Mouse (Mus musculus) urinary bladder, postnatal 4 days (tissue): Measurements from ENCODE around the gene Abcb9.

Experiments used
- DNase-seq, 2 experiments: peaks; one replicate each; pipeline ENCODE4 v3.0.0; 2021 to 2022; ENCODE audit warnings: low spot score in 2 of 2

Abcb9 gene

DNA sequence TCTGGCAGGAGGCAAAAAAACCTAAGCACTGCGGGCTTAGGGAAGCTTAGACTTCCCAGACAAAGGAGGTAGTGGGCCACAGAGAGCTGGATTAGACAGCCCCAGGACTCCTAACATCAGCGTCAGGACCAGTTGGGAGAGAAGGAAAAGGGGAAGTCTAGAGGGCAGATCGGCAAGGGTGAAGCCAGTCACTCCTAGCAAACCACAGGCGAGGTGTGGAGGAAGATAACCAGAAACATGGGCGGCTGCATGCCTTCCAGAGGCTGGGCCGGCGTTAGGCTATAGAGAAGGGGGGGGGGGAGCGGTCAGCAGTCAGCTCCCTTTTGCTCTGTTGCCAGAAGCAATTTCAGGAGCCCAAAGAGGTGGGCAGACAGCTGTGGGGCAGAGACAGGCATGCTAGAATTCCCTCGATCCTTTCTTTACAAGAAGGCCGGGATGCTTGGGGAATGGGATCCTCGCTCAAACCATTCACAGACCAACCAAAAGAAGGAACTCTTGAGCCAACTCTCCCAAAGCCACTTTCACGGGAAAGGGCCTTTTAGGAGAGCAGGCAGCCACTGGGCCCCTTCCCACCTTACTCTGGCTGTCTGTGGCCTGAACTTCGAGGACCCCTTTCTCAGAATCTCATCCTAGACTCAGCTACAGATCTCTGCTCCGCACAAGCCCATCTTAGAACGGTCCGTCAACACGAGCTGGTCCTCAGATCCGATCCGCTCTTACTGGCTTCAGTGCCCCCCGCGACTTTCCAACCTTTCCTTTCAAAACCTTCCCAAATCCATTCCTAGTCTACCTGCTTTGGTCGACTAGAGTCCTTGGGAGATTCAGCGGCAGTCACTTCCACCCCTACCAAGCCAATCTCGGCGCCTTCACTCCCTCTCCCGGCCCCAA is 64.3 kb downstream of the Abcb9 start:
- DNase-seq, result no peak

DNA sequence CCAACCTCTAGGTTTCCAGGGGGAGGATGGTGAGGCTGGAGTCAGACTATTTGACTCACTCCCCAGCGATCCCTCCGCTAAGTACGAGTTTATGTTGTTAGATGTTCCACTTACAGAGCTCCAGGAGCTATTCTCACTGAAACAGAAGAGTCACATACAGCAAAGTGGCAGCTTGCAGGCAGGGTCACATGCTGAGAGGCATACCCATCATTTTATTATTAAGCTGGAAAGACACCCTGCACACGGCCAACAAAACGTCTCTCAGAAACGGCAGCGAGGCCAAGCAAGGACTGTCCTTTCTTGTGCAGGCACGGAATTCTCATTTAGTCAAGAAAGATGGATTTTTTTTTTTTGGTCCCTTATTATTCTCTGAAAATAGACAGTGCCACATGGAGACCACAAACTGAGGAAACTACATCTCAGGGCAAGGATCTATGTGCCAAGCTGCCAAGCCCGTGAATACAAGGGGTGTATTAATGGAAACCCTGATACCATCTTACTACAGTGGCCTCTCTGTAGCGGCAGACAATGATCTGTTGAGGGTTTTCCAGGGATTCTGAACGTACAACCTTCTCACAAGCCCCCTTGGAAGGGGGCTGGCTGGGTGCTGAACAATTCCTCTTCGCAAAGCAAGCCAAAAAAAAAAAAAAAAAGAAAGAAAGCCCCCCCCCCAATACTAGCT is 65.1 kb downstream of the Abcb9 start:
- DNase-seq, result no peak

DNA sequence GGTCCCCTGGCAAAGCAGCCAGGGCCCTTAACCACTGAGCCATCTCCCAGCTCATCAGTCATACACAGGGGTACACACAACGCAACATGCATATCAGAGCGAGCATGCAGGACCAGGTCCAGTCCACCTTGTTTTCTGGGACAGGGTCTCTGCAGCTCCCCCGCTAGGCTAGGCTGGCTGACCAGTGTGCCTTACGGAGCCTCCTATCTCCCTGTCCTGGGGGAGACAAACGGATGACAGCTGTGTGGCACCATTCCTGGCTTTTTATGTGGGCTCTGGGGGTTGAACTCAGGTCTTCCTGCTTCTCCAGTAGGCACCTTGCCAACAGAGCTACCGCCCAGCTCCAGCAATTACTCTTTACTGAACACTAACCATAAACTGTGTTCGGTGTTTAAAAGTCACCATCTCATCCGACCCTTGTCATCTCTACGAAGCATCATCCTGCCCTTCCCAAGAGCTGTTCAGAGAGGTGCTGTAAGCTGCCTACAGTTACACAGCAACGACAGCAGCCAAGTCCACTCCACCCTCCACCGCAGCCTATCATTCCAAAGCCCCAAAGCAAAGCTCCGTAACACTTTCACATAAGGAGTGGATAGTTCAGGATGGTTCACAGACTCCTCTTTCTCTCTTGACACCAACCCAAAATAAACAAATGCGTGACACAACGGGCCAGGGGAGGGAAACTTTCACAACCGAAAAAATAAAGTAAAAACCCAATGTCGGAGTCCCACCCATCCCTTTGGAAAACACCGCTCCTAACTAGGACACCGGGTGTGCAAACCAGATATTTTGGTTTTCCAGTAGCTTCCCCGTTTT is 66.2 kb downstream of the Abcb9 start:
- no peak for DNase-seq

DNA sequence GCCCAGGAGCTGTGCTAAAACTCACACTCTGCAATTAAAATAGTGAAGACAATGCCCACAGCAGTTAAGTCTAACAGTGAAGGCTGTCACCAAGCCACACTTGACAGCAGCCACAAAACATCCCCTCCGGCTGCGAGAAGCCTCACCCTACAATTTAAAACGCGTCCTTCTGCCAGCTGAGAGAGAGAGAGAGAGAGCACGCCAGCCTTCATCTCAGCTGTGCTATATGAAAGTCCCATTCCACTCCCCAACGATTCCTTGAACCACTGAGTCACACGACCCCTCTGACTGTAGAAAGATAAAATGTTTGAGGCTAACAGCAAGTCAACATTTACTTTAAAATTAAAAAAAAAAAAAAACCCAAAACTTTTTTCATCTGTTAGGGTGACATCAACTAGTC is 66.9 kb downstream of the Abcb9 start:
- no peak for DNase-seq

DNA sequence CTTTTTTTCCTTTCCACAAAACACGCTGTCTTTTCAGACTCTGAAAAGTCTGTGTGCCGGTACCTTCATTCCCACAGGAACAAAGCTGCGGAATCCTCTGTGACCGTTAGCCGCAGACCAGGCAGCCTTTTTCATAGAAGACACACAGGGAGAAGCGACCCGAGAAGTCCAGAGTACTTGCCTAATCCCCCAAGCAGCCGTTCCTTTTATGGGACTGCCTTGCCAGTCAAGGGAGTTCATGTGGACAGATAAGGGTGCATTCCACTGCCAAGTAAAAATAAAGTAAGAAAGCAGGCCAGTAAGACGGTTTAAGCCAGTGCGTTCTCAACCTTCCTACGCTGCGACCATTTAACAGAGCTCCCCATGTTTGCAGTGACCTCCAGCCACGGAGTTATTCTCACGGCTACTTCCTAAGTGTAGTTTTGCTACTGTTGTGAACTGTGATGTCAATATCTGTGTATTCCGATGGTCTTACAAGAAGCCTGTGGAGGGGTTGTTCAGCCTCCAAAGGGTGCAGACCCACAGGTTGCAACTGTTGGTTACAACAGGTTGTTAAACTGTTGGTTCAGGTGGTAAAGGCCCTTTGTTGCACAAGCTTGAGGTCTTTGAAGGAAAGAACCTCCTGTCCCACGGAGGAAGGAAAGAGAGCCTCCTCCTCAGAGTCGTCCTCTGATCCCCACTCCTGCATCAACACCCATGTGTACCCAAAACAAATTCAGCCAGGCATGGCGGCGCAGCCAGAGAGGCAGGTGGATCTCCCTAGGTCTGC is 67.7 kb downstream of the Abcb9 start:
- DNase-seq, result no peak

DNA sequence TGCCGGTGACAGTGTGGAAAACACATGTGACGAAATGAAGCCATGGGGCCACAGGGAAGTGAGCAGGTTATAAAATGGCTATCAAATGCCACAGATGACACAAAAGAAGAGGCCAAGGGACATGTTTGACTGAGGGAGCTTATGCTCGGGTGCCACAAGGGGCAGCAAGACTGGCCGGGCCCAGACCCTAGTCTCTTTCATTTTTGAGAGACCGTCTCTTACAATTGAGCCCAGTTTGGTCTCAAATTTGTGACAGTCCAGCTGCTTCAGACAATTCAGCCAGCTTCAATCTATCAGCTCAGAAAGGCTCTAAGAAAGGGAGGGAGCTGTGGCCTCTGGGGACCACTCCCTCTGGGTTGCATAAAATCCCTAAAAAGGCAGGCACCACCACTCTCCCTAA is 69.0 kb downstream of the Abcb9 start:
- no peak for DNase-seq

DNA sequence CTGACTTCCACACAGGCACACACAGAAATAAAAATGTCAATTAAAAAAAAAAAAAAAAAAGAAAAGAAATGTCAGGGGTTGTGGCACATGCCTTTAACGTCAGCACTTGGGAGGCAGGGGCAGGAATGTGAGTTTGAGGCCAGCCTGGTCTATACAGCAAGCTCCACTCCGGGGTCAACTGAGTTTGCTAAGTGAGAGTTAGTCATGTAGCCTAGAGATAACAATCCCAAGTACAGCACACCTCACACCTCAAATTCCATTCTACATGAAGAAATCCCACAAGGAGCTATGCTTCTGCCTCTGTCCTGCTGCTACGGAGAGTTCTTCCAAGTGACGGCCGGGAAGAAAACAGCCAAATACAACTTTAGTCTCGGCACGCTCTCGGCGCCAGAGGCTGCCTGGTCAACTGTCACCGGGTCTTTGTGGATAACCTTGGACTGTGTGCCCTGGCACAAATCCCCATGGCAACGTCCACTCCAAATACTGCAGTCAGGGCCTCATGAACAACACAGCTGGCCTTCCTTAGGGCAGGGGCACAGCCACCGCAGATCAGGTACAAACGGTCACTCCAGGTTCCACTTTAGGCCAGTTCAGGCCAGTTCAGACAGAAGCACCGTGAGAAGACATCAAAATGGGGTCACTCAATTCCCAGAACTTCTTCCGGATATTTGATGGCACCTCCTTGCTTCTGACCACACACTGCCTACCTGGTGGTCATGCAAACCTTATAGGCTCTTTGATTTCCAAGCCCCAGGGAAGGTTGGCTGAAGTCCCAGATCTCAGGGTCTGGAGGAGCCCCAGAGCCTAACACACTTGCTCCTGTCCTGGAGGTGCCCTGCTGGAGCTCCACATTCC is 69.8 kb downstream of the Abcb9 start:
- DNase-seq, result no peak

DNA sequence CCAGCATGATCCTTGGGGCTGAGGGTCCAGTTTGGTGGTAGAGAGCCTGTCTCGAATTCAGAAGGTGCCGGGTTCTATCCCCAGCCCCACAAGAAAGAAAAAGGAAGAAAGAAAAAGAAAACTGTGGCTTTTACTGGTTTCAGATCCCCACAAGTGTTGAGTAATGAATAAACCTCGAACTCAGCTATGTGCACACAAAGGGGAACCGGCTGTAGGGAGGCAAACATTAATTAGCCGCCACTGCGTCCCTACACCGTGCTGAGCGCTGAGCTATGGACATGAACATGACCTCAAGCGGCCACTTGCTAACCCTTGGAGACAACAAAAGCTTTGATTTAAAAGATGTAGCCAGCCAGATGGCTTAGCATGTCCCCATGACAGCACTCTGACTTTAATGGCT is 70.5 kb downstream of the Abcb9 start:
- DNase-seq, result no peak

DNA sequence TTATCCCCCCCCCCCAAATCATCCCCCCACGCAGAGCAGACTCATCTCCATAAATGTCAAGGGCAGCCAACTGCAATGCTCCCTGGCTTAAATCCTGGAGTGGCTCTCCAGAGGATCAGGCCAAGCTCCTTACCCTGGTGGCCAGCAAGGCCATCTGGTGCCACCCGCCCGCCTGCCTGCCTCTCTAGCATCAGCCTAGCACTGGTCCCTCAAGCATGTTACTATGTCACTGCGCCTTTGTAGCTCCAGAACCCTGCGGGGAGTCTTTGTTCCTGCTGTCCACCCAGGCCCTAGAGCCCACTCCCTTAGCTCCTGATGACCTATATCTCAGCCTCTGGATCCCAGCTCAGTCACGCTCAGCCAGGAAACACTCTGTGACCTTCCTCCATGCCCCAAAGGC is 70.9 kb downstream of the Abcb9 start:
- DNase-seq, result no peak

DNA sequence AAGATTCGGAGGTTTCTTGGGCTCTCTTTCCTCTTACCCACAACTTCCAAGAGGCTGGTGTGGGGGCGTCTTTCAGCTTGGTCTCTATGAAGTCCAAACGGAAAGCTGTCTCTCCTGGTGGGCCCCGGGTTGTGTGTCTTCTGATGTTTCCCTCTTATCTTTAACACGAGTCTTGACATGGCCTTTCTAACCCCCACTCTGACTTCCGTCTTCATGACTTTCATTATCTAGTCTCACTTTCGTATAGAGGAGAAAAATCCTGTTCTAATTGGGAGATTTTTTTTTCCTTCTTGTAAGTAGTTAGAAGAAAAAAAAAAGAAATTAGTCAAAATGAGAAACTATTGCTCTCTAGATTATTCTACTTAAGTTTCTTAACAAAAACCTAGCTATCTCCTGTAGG is 73.2 kb downstream of the Abcb9 start:
- DNase-seq, result no peak

DNA sequence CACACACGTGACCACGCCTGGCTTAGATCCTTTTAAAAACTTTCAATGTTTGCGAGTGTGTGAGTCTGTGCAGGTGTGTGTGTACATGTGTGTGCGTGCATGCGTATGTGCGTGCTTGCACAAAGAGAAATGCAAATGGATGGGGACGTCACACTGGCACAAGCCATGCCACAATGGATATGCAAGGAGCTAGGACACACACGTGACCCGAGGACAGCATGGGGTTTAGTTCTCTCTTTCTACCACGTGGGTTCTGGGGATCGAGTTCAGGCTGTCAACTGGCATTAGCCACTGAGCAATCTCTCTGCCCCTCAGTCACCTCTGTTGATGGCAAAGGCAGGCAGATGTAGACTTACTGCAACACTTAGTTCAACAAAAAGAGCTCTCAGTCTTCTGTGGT is 73.9 kb downstream of the Abcb9 start:
- no peak for DNase-seq

DNA sequence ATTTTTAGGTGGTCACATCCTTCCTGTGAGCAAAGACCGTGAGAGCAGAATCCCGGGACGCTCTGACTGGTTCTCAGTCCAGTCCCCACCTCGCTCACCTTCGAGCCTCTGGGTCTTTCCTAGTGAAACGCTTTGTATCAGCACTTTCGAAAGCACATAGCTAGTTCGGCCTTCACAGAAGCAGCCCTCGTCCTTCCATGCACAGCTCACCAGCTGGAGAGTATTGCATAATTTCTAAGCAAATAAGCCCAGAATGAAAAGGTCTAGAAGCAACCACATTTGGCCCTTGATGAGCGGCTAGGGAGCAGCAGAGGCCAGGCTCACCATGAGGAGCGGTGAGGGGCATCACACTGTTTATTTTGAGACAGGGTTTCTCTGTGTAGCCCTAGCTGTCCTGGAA is 74.5 kb downstream of the Abcb9 start:
- DNase-seq, result no peak

DNA sequence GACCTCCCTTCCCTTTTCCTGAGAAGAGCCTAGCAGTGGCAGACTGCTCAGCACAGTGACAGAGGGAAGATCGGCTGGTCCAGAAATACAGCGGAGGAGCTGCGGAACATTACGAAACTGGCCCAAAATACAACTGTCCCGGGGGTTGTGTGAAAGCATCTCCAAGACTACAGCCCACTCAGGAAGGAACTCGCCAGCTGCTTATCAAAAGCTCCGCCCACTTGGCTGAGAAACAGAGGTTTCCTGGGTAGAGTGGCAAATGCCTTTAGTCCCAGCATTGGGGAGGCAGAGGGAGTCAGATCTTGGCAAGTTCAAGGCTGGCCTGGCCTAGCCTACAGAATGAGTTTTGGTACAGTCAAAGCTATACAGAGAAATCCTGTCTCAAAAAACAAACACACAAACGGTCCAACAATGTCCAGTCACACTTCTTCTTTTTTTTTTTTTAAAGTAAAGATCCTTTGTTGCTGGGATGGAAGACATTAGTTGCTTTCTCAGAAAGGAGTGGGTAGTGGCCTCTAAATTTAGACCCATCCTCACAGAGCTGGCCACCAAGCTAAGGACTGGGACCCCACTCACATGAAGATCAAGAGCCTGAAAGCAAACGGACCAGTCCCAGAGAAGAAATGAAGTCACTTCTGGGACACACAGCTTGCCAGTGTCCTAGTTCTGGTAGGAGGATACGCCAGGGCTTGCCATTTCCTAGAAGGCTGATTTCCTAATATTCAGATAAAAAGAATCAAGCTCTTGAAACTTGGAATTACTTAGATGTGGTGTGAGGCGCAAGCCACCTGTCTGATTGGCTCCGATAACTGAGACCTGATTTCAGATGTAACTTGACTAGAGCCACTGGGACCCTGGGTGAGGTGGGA is 76.0 kb downstream of the Abcb9 start:
- DNase-seq, result peak in 1 of 2 experiments; percentile 62

DNA sequence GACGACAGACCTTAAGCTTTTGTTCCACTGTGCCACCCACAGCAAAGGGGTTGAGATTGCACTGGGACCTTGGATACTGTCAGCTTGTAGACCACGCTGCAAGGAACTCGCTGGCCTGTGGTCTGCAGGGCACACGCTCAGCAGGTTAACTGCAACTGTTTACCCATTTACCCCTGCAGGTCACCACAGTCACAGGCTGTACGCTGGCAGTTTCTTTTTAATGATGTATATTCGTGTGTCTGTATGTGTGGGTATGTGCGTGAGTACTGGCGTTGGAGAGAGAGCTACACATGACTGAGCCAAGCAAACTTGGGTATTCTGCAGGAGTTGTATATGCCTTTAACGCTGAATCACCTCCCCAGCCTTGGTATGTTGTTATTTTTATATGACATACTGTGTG is 76.9 kb downstream of the Abcb9 start:
- DNase-seq, result no peak

DNA sequence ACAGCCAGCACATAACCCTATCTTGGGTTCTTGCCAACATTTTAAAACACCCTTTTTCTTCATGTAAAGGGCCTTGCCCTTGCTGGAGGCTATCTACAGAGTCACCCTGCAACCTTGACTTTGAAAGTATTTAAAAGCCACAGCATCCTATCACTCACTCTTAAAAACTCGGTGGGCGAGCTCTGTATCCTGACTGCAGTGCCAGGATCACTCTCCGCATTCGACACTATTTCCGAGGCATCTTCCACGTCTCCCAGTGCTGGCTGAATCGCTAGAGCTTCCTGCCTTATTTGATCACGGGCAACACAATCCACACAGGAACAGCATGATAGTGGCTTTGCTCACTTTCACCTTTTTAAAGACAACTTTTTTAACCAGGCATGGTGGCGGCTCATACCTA is 77.7 kb downstream of the Abcb9 start:
- no peak for DNase-seq

DNA sequence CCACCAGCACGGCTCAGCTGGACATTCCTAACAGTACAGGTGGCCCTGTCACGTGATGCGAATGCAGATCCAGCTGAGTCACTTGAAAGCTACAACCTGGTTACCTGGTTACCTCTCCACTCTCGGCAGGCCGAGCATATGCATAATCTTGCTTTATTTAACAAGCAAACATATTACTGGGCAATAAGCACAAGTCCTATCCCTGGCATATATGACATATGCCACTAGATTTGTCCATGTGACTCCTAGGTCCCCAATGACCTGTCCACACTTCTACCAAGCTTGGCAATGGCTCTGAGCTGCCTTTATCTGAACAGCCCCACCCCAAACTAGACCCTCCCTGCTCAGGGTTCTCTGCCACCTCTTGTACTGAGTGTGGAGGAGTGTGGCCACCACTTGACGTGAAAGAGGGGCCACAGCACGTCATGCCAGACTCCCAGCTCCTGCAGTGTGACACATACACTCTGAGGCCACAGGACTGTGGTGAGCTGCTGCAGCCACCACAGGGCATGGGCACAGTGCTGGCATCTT is 79.2 kb downstream of the Abcb9 start:
- no peak for DNase-seq

DNA sequence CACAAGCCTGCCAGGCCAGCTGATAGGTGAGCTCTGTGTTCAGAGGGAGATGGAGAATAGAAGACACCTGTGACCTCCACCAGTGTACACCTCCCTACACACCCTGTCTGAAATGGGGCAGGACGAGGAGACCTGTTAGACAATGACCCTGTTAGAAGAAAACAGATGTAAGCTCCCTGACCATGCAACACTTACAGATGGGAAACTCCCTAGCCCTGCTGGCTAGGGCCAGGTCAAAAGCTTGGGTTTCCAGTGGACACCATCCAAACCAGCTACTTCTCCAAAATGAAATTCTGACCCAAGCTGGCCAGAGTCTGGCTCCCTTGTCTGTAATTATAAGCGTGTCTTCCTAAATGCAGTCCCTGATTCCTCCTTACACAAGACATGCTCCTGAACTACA is 79.9 kb downstream of the Abcb9 start:
- DNase-seq, result no peak

DNA sequence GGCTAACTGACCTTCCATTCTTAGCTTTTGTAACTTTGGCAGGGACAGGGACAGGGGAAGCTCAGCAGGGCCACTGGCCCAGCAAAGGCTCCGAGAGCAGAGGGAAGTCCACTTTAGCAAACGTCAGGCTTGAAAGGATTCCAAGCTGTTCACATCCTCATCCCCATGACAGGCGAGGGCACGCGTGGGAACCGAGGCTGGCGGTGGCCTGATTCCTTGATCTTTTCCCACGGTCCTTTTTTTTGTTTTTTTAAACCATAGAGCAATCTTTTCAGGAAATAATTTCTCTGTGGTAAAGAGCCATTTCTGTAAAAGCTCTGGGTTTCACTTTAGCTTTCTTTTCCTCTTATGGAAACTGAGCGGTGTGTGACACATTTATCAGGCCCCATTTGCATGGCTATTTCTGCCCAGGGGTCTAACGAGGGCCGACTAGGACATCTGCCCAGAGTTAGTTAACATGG is 80.8 kb downstream of the Abcb9 start:
- no peak for DNase-seq

DNA sequence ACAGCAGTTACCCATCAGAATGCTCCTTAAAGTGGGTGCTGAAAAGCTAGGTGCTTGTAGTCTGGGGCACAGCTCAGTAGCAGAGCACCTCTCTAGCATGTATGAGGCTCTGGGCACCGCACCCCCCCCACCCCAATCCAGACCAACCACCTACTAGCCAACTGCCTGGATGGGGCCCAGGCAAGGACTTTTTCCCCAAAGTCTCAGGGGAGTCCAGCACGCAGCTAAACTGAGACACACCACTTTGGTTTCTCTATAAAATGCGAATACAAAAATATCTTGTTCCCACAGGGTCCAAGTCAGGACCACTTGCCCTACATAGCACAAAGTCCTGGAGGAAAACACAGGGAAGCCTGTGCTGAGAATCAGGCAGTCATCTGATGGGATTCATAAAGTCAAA is 81.4 kb downstream of the Abcb9 start:
- DNase-seq, result no peak
